Mouse (Mus musculus) erythroblast, embryonic 14.5 days (primary cell): Measurements from ENCODE around the gene Slc45a1. TPM values are rescaled to one million over a fixed set of nuclear protein-coding genes. Genes with fewer than 3 reads are reported as not detected.
"Not testable (repeated sequence)": the region's sequence is repeated elsewhere in the genome, so short reads cannot be mapped to it uniquely, and the experiment has no call there.

ENCODE experiments used
- H3K27me3 ChIP-seq: 2 replicates; pipeline ENCODE4 v1.6.1; 2012; ENCODE audit warnings: inconsistent platforms; ENCODE audit not compliant: control insufficient read depth
- H3K36me3 ChIP-seq: 2 replicates; pipeline ENCODE4 v1.6.1; 2012; ENCODE audit warnings: mild to moderate bottlenecking, inconsistent platforms; ENCODE audit not compliant: control insufficient read depth
- H3K4me1 ChIP-seq: 2 replicates; pipeline ENCODE4 v1.6.1; 2012; ENCODE audit warnings: inconsistent platforms; ENCODE audit not compliant: control insufficient read depth
- H3K4me3 ChIP-seq: replicated peaks from 2 replicates; pipeline ENCODE3; 2012; ENCODE audit warnings: moderate library complexity, mild to moderate bottlenecking, inconsistent platforms
- H3K9me3 ChIP-seq: 2 replicates; pipeline ENCODE4 v1.6.1; 2012; ENCODE audit warnings: low read length, inconsistent platforms, mixed read lengths; ENCODE audit not compliant: control insufficient read depth
- GATA1 ChIP-seq: IDR thresholded peaks from 2 replicates; pipeline ENCODE4 v1.6.1; 2012; ENCODE audit warnings: low read length, inconsistent platforms, mixed read lengths
- TAL1 ChIP-seq: IDR thresholded peaks from 3 replicates; pipeline ENCODE4 v1.6.1; 2012; ENCODE audit warnings: low read length, inconsistent platforms, mixed read lengths
- polyA plus RNA-seq: library from polyadenylated mRNA; stranded (reverse); fragments of >175 nt; gene quantifications from 2 replicates; pipeline ENCODE4 v1.2.3, GENCODE M21; 2012

Gene Slc45a1
- polyA plus RNA-seq, 1 experiment: not detected

GRCm38 (mm10) chr4:150616841-150617240 lies 35.1 kb downstream of the Slc45a1 start:
- TF ChIP-seq GATA1 (no peak), TAL1 (no peak)
- no peaks in the 10 kb centered on the region for H3K4me1 ChIP-seq
- no peaks in the 10 kb centered on the region for H3K9me3 ChIP-seq
- H3K27me3 ChIP-seq: no peaks in the 10 kb centered on the region
- no peak overlapping the region for H3K4me3 ChIP-seq
- H3K36me3 ChIP-seq: peaks cover 79% of the 10 kb centered on the region

DNA sequence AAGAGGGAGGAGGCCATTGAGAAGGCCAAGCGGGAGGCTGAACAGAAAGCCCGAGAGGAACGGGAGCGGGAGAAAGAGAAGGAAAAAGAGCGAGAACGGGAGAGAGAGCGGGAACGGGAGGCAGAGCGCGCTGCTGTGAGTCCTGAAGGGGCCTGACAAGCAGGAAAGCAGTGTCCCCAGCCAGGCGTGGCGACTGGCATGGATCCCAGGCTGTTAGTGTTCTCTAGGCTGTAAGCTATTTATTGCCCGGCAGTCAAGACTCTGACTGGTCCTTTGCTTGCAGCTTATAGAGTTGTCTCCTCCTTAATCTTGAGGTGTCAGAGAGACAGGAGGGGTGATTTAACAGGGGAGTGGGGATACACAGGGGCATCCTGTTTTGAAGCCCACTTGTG lies 35.9 kb downstream of the Slc45a1 start:
- Histone ChIP-seq H3K9me3 (no peaks in the 10 kb centered on the region), H3K4me3 (no peak overlapping the region), H3K27me3 (no peaks in the 10 kb centered on the region), H3K4me1 (no peaks in the 10 kb centered on the region), H3K36me3 (peaks cover 85% of the 10 kb centered on the region)
- TF ChIP-seq TAL1 (no peak), GATA1 (no peak)

DNA sequence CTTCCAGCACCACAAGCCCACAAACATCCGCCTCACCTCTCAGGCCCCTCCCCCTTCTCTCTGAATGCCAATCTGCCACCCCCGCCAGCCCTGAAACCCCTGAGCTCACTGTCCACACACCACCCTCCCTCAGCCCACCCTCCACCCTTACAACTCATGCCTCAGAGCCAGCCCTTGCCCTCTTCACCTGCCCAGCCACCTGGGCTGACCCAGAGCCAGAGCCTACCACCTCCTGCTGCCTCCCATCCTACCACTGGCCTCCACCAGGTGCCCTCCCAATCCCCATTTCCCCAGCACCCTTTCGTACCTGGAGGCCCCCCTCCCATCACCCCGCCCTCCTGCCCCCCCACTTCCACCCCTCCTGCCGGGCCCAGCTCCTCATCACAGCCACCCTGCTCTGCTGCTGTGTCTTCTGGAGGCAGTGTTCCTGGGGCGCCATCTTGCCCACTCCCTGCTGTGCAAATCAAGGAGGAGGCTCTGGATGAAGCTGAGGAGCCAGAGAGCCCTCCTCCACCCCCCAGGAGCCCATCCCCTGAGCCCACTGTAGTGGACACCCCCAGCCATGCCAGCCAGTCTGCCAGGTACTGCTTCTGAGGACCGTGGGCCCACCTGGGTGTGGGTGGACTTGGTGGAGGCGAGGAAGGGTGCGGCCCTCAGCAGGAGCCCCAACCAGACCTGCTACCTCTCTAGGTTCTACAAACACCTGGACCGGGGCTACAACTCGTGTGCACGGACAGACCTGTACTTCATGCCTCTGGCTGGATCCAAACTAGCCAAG lies 36.5 kb downstream of the Slc45a1 start:
- no peak for TF ChIP-seq GATA1
- TF ChIP-seq TAL1: no peak
- Histone ChIP-seq H3K27me3 (no peaks in the 10 kb centered on the region), H3K4me1 (no peaks in the 10 kb centered on the region), H3K9me3 (no peaks in the 10 kb centered on the region), H3K36me3 (peaks cover 87% of the 10 kb centered on the region), H3K4me3 (no peak overlapping the region)

DNA sequence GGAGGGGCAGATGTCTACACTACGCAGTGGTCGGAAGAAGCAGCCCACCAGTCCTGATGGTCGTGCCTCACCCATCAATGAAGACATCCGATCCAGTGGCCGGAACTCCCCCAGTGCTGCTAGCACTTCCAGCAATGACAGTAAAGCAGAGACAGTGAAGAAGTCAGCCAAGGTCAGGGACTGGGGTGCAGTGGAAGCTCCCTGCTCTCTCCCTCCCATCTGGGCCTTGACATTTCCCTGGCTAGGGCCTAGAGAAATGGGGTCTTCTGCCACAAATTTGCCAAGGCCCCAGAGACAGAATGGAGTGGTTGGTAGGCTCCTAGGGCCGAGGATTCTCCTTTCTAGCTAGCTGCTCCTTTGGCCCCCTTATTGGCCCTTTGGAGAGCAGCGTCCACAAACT lies 38.3 kb downstream of the Slc45a1 start:
- no peaks in the 10 kb centered on the region for H3K27me3 ChIP-seq
- H3K36me3 ChIP-seq: peaks cover 87% of the 10 kb centered on the region
- H3K4me1 ChIP-seq: no peaks in the 10 kb centered on the region
- no peaks in the 10 kb centered on the region for H3K9me3 ChIP-seq
- TF ChIP-seq GATA1 (no peak), TAL1 (no peak)
- H3K4me3 ChIP-seq: no peak overlapping the region

- no peaks in the 10 kb centered on the region for H3K27me3 ChIP-seq
- no peaks in the 10 kb centered on the region for H3K4me1 ChIP-seq
- peaks cover 37% of the 10 kb centered on the region for H3K36me3 ChIP-seq
- H3K4me3 ChIP-seq: no peak overlapping the region
- no peaks in the 10 kb centered on the region for H3K9me3 ChIP-seq
- TF ChIP-seq TAL1: no peak
Observed at GRCm38 (mm10) chr4:150608670-150609069, 43.3 kb downstream of the Slc45a1 start.

DNA sequence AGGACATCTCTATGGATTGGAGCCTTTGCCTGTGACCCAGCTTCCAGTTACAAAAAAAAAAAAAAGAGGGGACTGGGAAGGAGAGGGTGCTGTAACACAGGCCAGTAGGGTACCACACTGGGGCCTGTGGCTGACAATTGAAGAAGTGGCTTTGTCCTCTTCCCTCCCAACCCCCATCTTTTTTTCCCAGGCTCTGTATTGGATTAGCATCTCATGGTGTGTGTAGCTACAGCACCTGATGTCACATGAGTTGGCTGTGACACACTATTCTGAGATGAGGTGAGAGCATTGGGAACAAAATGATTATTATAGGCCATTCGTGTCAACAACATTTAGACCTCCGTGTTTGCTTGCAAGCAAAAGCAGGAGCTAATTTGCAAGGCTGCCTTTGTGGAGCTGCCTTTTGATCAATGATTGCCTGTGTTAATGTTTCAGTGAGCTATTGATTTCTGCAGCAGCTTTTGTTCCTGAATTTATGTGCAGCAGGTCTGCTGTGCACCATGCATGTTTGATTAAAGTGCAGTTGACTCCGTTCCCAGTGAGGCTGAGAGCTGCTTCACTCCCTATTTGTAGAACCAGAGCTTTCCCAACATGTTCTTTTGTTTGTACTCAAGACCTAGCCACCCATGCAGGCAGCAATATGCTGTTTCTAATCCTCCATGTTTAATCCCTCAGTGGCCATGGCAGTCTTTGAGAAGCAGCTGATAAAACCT lies 45.4 kb downstream of the Slc45a1 start:
- no peaks in the 10 kb centered on the region for H3K27me3 ChIP-seq
- no peaks in the 10 kb centered on the region for H3K4me1 ChIP-seq
- no peaks in the 10 kb centered on the region for H3K9me3 ChIP-seq
- no peak for TF ChIP-seq TAL1
- no peak for TF ChIP-seq GATA1
- H3K36me3 ChIP-seq: peaks cover 16% of the 10 kb centered on the region
- no peak overlapping the region for H3K4me3 ChIP-seq

GRCm38 (mm10) chr4:150605804-150606203 lies 46.2 kb downstream of the Slc45a1 start:
- no peak overlapping the region for H3K4me3 ChIP-seq
- H3K36me3 ChIP-seq: peaks cover 12% of the 10 kb centered on the region
- no peaks in the 10 kb centered on the region for H3K4me1 ChIP-seq
- H3K9me3 ChIP-seq: no peaks in the 10 kb centered on the region
- H3K27me3 ChIP-seq: no peaks in the 10 kb centered on the region
- no peak for TF ChIP-seq TAL1
- TF ChIP-seq GATA1: no peak

- no peak overlapping the region for H3K4me3 ChIP-seq
- H3K27me3 ChIP-seq: no peaks in the 10 kb centered on the region
- no peaks in the 10 kb centered on the region for H3K9me3 ChIP-seq
- no peak for TF ChIP-seq GATA1
- TF ChIP-seq TAL1: no peak
- H3K4me1 ChIP-seq: no peaks in the 10 kb centered on the region
- peaks cover 2% of the 10 kb centered on the region; the same call in 1 of the 2 replicates for H3K36me3 ChIP-seq
Observed at GRCm38 (mm10) chr4:150603366-150604061, 48.5 kb downstream of the Slc45a1 start.

- Histone ChIP-seq H3K36me3 (peaks cover 2% of the 10 kb centered on the region; the same call in 1 of the 2 replicates), H3K4me1 (no peaks in the 10 kb centered on the region; the same call in 1 of the 2 replicates), H3K4me3 (no peak overlapping the region), H3K9me3 (no peaks in the 10 kb centered on the region), H3K27me3 (no peaks in the 10 kb centered on the region)
- TF ChIP-seq GATA1 (no peak), TAL1 (no peak)
Observed at GRCm38 (mm10) chr4:150601489-150601888, 50.5 kb downstream of the Slc45a1 start.

DNA sequence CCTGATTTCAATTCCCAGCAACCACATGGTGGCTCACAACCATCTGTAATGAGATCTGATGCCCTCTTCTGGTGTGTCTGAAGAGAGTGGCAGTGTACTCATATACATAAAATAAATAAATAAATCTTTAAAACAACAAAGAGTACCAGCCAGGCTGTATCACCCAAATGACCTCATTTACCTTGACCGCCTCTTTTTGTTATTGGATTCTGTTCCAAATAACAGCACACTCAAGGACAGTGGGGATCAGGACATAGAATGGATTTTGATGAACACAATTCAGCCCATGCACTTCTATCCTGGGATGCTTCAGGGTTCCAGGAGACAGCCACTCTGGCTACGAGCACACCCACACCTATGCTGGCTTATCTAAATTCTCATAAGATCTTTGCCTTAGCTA lies 51.5 kb downstream of the Slc45a1 start:
- H3K36me3 ChIP-seq, H3K9me3 ChIP-seq, H3K4me3 ChIP-seq, H3K4me1 ChIP-seq, H3K27me3 ChIP-seq: not testable (repeated sequence)
